Mouse (Mus musculus): Measurements from ENCODE around the gene Prom2.
A peak's percentile ranks its signal among the peaks of the same experiment; 100 is the strongest.

Prom2 gene

GRCm38 (mm10) chr2:127523950-127524729, 17.1 kb downstream of the Prom2 start:
- no peak for DNase-seq (ENCODE audit: low read depth, low spot score)

- DNase-seq (ENCODE audit: low read depth, low spot score), result peak; percentile 70
Measured at GRCm38 (mm10) chr2:127522006-127522441, 19.2 kb downstream of the Prom2 start, which contains the start of gene Kcnip3. Gene Kcnip3 (minus strand): TSS chr2:127522094.

GRCm38 (mm10) chr2:127521172-127522005, 19.9 kb downstream of the Prom2 start:
- peak; percentile 62 for DNase-seq (ENCODE audit: low read depth, low spot score)

GRCm38 (mm10) chr2:127520123-127520522, 21.1 kb downstream of the Prom2 start:
- no peak for DNase-seq (ENCODE audit: low read depth, low spot score)

GRCm38 (mm10) chr2:127519308-127519707, 22.0 kb downstream of the Prom2 start:
- DNase-seq (ENCODE audit: low read depth, low spot score), result no peak

- no peak for DNase-seq (ENCODE audit: low read depth, low spot score)
Measured at GRCm38 (mm10) chr2:127518831-127519230, 22.4 kb downstream of the Prom2 start.

GRCm38 (mm10) chr2:127518273-127518672, 23.0 kb downstream of the Prom2 start:
- no peak for DNase-seq (ENCODE audit: low read depth, low spot score)

GRCm38 (mm10) chr2:127517081-127517480, 24.2 kb downstream of the Prom2 start:
- DNase-seq (ENCODE audit: low read depth, low spot score), result no peak

GRCm38 (mm10) chr2:127514380-127515124, 26.7 kb downstream of the Prom2 start:
- no peak for DNase-seq (ENCODE audit: low read depth, low spot score)

GRCm38 (mm10) chr2:127513244-127513643, 28.0 kb downstream of the Prom2 start:
- DNase-seq (ENCODE audit: low read depth, low spot score), result no peak

GRCm38 (mm10) chr2:127511426-127511825, 29.8 kb downstream of the Prom2 start:
- DNase-seq (ENCODE audit: low read depth, low spot score), result no peak

- no peak for DNase-seq (ENCODE audit: low read depth, low spot score)
Measured at GRCm38 (mm10) chr2:127507967-127508660, 33.2 kb downstream of the Prom2 start.

GRCm38 (mm10) chr2:127507077-127507774, 34.0 kb downstream of the Prom2 start:
- DNase-seq (ENCODE audit: low read depth, low spot score), result no peak

GRCm38 (mm10) chr2:127506131-127506632, 35.1 kb downstream of the Prom2 start:
- no peak for DNase-seq (ENCODE audit: low read depth, low spot score)

- DNase-seq (ENCODE audit: low read depth, low spot score), result no peak
Measured at GRCm38 (mm10) chr2:127505196-127505595, 36.1 kb downstream of the Prom2 start.

- peak; percentile 55 for DNase-seq (ENCODE audit: low read depth, low spot score)
Measured at GRCm38 (mm10) chr2:127503751-127504549, 37.3 kb downstream of the Prom2 start.

- no peak for DNase-seq (ENCODE audit: low read depth, low spot score)
Measured at GRCm38 (mm10) chr2:127501061-127501460, 40.2 kb downstream of the Prom2 start.

- no peak for DNase-seq (ENCODE audit: low read depth, low spot score)
Measured at GRCm38 (mm10) chr2:127498750-127499149, 42.5 kb downstream of the Prom2 start.

- DNase-seq (ENCODE audit: low read depth, low spot score), result no peak
Measured at GRCm38 (mm10) chr2:127496321-127496720, 44.9 kb downstream of the Prom2 start.

All from brain, embryonic 18.5 days (tissue).